Mouse (Mus musculus) thymus, adult 18-20 months (tissue): ENCODE results near the gene Mllt6.
"Not testable (repeated sequence)": the region's sequence is repeated elsewhere in the genome, so short reads cannot be mapped to it uniquely, and the experiment has no call there.

Experiments used
- DNase-seq, 2 experiments: peaks; one replicate each; pipeline ENCODE4 v3.0.0; 2022; ENCODE audit warnings: mixed read lengths in 2 of 2

Gene Mllt6

GRCm38 (mm10) chr11:97650341-97650740, 12.9 kb upstream of the Mllt6 start:
- no peak for DNase-seq

GRCm38 (mm10) chr11:97653376-97653775, 9.8 kb upstream of the Mllt6 start:
- not testable (repeated sequence) for DNase-seq

GRCm38 (mm10) chr11:97654210-97654609, 9.0 kb upstream of the Mllt6 start:
- no peak for DNase-seq

- no peak for DNase-seq
These were observed 6.8 kb upstream of the Mllt6 start for GRCm38 (mm10) chr11:97656269-97656971.

- no peak for DNase-seq
These were observed 5.8 kb upstream of the Mllt6 start for GRCm38 (mm10) chr11:97657184-97657945.

GRCm38 (mm10) chr11:97657967-97658366, 5.2 kb upstream of the Mllt6 start:
- not testable (repeated sequence) for DNase-seq

- no peak for DNase-seq
These were observed 4.4 kb upstream of the Mllt6 start for GRCm38 (mm10) chr11:97658751-97659266.

- peak in 1 of 2 experiments; percentile 44 for DNase-seq
These were observed 3.8 kb upstream of the Mllt6 start for GRCm38 (mm10) chr11:97659267-97659989.

GRCm38 (mm10) chr11:97659990-97660714, 3.1 kb upstream of the Mllt6 start:
- DNase-seq, result peak; percentile 60 to 69

- DNase-seq, result no peak
These were observed 2.2 kb upstream of the Mllt6 start for GRCm38 (mm10) chr11:97660734-97661647.

- peak; percentile 71 to 85 for DNase-seq
These were observed 1.5 kb upstream of the Mllt6 start for GRCm38 (mm10) chr11:97661648-97662133.

- DNase-seq, result peak in 1 of 2 experiments; percentile 50
These were observed 864 bp upstream of the Mllt6 start for GRCm38 (mm10) chr11:97662207-97662892.

GRCm38 (mm10) chr11:97663528-97664338, 519 bp downstream of the Mllt6 start:
- DNase-seq, result no peak

- DNase-seq, result no peak
These were observed 1.1 kb downstream of the Mllt6 start for GRCm38 (mm10) chr11:97664339-97664665.

- peak in 1 of 2 experiments; percentile 41 for DNase-seq
These were observed 1.6 kb downstream of the Mllt6 start for GRCm38 (mm10) chr11:97664771-97665240.

- DNase-seq, result no peak
These were observed 2.2 kb downstream of the Mllt6 start for GRCm38 (mm10) chr11:97665431-97665830.

- no peak for DNase-seq
These were observed 3.0 kb downstream of the Mllt6 start for GRCm38 (mm10) chr11:97666221-97666620.

GRCm38 (mm10) chr11:97666794-97667193, 3.6 kb downstream of the Mllt6 start:
- no peak for DNase-seq

- no peak for DNase-seq
These were observed 4.9 kb downstream of the Mllt6 start for GRCm38 (mm10) chr11:97668160-97668559.

GRCm38 (mm10) chr11:97669268-97669667, 6.1 kb downstream of the Mllt6 start:
- DNase-seq, result no peak
